Mouse (Mus musculus): ENCODE results near the gene Anp32e.

DNA sequence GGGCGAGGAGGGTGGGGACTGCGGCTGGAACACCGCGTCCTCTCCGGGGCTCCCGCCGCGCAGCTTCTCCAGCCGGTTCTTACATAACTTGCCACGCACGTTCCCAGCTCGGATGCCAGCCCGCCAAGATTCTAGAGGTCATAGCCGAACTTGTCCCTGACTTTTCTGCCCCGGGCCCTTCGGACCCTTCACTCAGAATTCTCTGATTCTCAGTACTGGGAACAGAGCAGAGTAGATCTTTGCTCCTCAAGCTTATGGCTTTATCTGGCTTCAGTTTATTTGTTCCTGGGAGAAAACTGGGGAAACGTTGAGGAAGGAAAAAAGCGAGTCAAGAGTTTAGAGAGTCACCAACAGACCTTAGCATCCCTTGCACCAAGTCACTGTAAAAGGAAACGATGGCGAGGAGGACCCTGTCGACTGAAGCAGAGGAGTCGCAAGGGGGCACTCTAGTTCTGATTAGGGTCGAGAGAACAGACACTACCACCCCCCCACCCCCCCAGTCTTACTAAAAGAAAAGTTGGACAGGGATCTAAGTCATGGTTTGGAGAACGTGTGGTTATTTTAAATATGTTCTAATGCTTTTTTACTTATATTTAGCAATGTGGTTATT is 46.1 kb upstream of the Anp32e start:
- peak; percentile 52 for TF ChIP-seq CTCF (IDR thresholded peaks at IDR 0.05; ENCODE audit: low read depth)
- TF ChIP-seq EP300 (IDR thresholded peaks at IDR 0.05; ENCODE audit: low read depth): no peak
